Mouse (Mus musculus): ENCODE data around the gene Nup107.

- TF ChIP-seq POLR2A (IDR thresholded peaks at IDR 0.05; ENCODE audit: borderline replicate concordance, extremely low read depth, low read depth, low read length) (no peak), CTCF (IDR thresholded peaks at IDR 0.05; ENCODE audit: insufficient read depth, low read length) (no peak)
Measured at GRCm38 (mm10) chr10:117782056-117782455, 10.4 kb downstream of the Nup107 start.

Measured in lung, adult 2 months (tissue).